Mouse (Mus musculus) adrenal gland, postnatal 25 days (tissue): Measurements from ENCODE around the gene Zdhhc1. TPM values are rescaled to one million over a fixed set of nuclear protein-coding genes. Genes with fewer than 3 reads are reported as not detected.
A peak's percentile ranks its signal among the peaks of the same experiment; 100 is the strongest.

Experiments
- DNase-seq: peaks from one replicate; pipeline ENCODE4 v3.0.0; 2021; ENCODE audit warnings: mixed read lengths
- total RNA-seq: library from RNA; stranded (reverse); gene quantifications from 2 replicates; pipeline ENCODE4 v1.2.3, GENCODE M21; 2021

Gene Zdhhc1
- total RNA-seq, 1 experiment from 2014 or later, result 20.6 TPM

DNA sequence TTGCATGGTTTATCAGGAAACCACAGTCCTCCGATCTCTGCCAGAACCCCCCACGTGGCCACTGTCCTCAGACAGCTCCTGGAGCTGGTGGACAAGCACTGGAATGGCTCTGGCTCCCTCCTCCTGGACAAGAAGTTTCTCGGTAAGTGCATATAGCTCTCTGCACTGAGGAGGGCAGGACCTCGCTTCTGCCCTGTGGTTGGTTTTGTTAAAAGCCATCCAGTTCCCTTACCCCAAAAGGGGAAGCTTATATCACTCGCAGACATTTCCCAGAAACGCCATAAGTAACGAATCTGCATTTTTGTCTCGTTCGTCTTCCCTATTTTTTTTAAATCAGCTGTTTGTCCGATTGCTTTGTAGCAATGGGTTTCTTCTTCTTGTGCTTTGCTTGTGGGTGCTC is 41.5 kb downstream of the Zdhhc1 start:
- no peak for DNase-seq

GRCm38 (mm10) chr8:105454088-105454487 is 42.6 kb downstream of the Zdhhc1 start:
- no peak for DNase-seq

DNA sequence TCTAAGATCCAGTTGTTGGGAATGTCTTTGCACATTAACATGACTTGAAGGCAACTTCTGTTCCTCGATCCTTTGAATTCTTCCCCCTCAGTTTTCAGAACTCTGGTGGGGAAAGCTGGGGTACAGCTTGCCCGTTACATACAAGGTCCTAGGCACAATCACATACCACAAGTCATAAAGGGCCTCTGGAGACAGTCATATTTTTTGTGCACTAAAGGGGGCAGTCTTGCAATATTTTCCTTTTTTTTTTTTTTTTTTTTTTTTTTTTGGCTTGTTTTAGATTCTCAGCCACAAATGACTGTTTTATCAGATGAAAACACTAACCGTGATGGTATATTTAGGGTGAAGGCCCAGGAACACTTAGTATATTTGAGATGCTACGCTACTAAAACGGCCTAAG is 43.4 kb downstream of the Zdhhc1 start:
- no peak for DNase-seq

DNA sequence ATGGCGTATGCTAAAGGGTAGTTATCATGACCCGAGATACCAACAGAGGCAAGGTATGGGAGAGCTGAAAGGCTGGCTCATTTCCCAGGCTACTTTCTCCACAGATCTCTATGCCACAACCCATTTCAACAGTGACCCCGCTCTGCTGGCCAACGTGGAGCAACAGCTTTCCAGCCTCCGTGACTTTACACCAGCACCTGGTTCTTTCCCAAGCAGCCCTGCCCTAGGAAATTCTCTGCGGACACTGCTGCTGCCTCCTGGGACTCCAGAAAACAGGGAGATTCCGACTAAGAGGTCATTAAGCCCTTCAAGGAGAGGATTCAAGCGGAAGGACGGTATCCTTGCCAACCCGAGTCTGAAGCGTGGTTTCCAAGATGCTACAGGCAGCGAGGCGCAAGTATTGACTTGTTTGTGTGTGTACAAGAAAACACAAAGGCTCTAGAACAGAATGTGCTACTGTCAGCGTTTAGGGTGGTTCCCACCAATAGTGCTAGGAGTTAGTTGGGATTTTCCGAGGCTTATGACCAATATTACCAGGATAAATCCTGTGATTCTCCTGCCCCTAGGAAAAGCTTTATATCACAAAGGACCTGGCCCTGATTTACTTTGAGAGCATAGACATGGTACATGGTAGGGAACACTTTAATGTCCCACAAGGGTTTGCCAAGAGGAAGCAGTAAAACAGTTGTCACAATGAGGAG is 44.6 kb downstream of the Zdhhc1 start:
- no peak for DNase-seq

DNA sequence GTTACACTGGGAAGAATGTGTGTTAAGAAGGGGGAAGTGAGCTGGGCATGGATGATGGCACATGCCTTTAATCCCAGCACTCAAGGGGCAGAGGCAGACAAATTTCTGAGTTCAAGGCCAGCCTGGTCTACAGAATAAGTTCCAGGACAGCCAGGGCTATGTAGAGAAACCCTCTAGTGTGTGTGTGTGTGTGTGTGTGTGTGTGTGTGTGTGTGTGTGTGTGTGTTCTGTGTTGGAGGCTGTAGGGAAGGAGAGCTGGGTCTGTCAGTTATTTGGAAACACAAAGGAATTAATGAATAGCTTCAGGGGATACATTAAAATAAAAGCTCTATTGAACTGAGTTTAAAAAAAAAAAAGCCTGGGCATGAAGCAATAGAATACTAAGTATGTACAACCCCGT is 45.7 kb downstream of the Zdhhc1 start:
- no peak for DNase-seq

DNA sequence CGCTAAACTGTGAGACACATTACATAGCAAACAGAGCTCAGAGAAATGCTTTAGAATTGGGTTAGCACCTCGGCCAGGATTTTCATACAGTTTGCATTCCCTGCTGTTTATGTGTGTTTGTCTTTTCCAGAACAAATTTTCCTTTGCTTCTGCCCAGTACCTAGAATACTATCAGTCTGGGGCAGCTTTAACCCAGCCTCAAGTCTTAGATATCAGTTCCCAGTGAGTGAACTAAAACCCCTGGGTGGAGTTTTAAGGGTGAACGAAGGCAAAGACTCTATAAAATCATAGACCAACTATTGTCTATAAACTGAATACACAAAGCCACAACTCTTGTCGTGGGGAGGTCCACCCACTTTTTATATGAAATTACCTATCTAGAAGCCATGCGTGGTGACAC is 48.1 kb downstream of the Zdhhc1 start:
- DNase-seq, result no peak

DNA sequence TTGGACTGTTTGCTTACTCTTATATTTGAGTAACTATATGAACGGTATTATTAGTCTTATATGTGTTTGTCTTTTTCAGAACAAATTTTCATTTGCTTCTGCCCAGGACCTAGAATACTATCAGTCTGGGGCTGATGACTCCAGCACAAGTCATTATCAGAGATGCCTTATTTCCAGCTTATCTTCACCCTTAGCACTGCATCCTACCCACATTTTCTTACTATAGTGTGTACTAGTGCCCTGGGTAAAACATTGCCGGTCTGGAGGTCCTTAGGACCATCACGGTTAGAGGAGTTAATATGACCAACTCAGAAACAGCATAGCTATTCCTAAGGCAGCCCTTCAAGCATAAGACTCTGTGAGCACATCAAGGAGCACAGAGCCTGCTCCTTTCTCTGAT is 48.5 kb downstream of the Zdhhc1 start:
- no peak for DNase-seq

DNA sequence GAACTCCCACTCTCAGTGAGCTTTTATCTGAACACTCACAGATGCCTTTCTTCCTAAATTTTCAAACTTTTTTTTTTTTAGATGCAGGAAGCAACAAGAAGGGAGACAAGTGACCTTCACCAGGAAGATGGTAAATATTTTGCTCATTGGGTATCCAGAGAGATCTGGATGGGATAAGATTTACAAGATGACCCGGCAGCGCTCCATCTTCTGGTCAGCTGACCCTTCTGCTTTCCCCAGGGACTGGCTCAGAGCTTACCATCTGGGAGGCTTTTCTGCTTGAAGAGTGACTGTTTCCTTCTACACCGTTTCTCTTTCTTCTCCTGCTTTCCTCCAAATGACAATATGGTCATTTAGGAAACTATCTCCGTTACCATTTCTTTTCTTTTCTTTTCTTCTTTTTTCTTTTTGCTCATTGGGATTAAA is 50.6 kb downstream of the Zdhhc1 start:
- no peak for DNase-seq

- no peak for DNase-seq
These were observed 51.2 kb downstream of the Zdhhc1 start for GRCm38 (mm10) chr8:105445296-105446126.

DNA sequence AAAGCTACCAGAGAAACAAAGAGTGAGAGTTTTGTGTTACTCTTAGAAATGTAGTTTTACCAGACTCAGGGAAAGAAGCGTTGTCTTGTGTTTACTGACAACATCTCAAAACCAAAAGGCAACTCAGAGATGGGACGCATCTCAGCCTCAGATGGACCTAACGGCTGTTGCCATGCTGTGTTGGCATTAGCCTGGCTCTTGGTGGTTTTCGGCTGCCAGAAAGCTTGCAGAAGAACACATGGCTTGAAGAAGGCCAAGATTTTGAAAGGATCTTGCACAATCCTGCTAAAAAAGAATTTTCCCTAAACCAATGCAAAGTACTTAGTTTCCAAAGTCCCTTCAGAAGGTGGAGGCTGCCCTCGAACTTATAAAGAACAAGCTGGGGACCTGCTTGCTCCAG is 54.0 kb downstream of the Zdhhc1 start:
- no peak for DNase-seq

GRCm38 (mm10) chr8:105441433-105441832 is 55.3 kb downstream of the Zdhhc1 start:
- DNase-seq, result peak; percentile 45

DNA sequence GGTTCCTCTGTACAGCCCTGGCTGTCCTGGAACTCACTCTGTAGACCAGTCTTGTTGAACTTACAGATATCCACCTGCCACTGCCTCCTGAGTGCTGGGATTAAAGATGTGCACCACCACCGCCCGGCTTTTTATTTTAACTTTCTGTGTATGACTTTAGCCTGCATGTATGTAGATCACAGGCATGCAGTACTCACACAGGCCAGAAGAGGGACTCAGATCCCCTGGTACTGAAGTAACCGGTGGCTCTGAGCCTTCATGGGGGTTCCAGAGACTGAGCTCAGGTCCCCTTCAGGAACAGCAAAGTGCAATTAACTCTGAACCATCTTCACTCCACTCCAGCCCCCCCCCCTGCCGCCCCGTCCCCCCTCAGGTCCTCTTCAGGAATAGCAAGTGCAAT is 57.8 kb downstream of the Zdhhc1 start:
- peak; percentile 44 for DNase-seq

- no peak for DNase-seq
These were observed 59.5 kb downstream of the Zdhhc1 start for GRCm38 (mm10) chr8:105437078-105437748.

DNA sequence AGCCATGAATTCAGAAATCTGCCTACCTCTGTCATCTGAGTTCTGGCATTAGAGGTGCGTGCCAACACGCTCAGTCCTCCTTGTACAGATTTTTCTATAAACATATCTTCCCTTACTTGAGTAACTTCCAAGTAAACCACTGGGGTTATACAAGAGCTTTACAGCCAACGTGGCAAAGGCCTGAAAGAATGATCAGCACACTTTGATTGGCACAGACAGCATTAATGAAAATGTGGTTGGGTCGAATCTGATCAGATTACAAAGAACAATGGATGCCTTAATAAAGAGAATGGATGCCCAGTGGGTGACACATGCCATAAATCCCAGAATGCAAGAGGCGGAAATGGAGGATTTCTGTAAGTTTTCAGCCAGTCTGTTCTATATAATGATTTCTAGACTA is 60.5 kb downstream of the Zdhhc1 start:
- DNase-seq, result no peak

DNA sequence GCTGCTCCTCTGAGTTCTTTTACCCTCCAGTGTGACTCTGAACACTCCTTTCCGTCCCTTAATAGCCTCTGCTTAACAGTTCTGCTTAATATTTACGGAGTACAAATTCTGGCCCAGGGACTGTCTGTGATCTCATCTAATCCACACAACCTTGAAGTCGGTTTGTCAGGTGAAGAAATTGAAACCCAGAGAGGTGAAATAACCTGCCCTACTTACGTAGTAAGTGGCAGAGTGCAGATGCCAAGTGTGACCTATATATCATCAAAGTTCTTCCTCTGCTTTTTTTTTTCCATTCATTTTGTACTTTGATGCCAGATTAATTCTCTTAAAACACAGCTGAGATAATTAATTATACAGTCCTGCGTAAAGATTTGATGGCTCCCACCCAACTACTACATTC is 62.6 kb downstream of the Zdhhc1 start:
- no peak for DNase-seq

DNA sequence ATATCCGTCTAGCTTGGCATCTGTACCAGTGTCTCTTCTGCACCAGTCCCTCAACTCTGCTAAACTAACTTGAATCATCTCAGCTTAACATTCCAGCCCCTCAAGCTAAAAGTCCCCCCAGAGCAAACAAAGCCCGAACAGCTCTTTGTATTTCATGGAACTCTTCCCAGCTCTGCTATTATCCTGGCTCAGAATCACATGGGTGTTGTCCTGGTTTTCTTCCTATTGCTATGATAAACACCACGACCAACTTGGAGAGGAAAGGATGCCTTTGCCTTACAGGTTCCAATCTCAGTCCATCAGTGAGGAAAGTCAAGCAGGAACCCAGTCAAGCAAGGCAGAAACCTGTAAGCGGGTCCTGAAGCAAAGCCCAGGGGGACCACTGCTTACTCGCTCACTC is 63.2 kb downstream of the Zdhhc1 start:
- DNase-seq, result no peak

DNA sequence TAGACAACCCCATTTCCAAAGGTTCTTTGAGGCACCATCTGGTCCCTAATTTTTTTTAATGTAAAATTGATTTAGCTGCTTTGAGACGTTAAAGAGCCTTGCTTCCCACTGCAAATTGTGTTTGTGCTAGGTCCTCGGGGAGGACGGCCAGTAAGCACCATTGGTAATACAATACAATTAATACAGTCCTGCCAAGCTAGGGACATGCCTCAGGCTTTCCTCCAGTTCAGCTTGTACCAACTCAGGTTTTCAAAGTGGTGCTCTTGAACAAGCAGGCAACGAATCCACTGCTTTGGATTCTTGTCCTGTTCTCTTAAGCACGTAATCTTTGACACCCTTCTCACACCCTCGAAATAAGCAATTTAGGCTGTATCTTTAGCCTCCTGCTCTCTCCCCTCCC is 63.7 kb downstream of the Zdhhc1 start:
- DNase-seq, result no peak

- no peak for DNase-seq
These were observed 64.8 kb downstream of the Zdhhc1 start for GRCm38 (mm10) chr8:105431743-105432515.

GRCm38 (mm10) chr8:105426878-105427277 is 69.8 kb downstream of the Zdhhc1 start:
- no peak for DNase-seq
